Mouse (Mus musculus) frontal cortex, postnatal 10 days (tissue): ENCODE measurements around the gene Ptpn18.
"Not testable (repeated sequence)": the region's sequence is repeated elsewhere in the genome, so short reads cannot be mapped to it uniquely, and the experiment has no call there.

Source experiments
- DNase-seq, 2 experiments: peaks; one replicate each; pipeline ENCODE4 v3.0.0; 2022; ENCODE audit warnings: low spot score in 2 of 2, mixed read lengths in 1 of 2

The Ptpn18 gene

DNA sequence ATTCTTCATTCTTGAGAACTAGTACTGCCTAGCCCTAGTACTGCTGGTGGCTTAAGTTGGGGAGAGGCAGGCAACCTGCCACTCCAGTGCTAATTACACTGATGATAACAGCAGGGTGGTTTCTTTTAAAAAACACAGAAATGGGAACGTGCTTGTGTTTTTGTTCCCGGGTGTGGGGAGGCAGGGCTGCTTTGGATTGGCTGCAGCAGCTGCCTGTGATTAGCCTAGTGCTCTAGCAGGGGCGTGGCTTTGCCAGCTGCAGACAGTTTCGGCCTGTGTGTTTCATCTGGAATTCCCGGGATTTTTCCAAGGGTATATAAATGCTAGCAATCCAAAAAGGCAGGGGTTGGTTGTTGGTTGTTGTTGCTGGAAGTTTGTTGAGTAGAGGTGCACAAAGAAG, 57.0 kb downstream of the Ptpn18 start:
- DNase-seq, result no peak

DNA sequence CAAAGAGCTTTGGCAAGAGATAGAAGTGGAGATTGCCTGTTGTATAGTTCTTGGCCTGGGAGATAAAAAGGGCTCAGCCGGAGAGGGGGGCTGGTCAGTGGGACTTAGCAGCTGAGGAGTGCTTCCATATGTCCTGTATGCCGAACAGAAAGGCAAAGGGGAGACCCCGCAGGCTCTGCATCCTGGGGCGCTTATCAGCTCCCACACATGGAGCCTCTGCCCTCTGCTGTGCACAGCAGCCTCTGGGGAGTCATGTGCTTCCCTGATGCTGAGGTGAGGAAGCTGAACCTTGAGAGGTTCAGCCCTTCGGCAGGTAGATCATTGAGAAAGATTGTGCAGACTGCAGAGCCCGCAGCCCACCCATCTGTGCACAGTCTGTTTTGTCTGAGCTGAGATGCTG, 57.7 kb downstream of the Ptpn18 start:
- DNase-seq, result not testable (repeated sequence)

DNA sequence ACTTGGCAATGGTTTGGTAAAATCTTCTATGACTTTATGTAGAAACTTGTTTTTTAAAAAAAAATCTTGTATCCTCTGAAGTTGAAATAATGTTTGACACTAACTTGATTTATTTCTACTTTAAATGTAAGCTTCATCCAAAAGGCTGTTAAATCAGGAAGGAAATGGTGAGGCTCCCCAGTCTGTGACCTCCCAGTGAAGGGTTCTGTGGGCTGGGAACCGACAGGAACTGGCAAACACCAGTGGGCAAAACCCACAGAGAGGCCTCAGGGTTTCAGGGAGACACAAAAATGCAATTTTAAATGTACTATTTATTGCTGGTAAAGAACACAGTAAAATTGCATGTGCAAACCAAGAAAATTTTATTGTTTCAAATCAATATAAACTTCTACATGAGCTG, 58.2 kb downstream of the Ptpn18 start:
- DNase-seq, result not testable (repeated sequence)

DNA sequence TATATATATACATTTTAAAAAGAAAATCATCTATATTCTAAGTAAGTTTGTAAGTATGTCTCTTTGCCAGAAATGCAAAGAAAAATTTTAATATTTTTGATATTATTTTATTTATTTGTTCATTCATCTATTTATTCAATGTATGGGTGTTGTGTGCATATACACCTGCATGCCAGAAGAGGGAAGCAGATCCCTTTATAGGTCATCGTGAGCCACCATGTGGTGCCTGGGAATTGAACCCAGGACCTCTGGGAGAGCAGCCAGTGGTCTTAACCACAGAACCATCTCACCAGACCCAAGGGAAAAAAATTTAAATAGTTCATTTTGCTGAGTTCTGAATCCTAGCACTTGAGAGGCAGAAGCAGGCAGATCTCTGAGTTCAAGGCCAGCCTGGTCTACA, 58.7 kb downstream of the Ptpn18 start:
- no peak for DNase-seq

DNA sequence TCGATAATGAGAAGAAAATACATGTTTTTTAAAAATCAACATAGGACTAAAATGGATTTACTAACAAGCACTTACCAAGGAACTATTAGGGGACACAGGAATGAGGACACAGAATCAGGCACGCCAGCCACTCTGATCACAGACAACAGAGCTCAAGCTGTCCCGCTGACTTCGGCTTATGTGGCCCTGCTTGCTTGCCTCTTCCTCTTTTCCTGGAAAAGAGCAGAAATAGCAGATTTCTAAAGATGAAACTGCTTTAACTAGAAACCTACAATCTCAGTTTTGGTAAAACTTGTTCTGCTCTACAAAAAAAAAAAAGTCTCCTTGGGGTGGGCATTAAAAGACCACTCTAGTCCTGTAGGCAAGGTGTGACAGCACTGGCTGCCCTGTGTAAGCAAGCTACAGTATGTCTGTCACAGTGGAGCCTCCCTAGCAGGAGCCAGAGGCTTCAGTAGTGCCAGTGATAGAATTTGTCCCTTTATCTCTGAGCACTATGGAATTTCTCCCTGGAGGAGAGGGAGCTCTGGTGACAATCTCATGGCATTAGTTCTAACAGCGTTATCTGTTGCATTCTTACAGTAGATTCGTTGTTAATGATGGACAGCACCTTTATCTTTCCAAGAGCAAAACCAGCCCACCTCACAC, 62.8 kb downstream of the Ptpn18 start:
- DNase-seq, result no peak

DNA sequence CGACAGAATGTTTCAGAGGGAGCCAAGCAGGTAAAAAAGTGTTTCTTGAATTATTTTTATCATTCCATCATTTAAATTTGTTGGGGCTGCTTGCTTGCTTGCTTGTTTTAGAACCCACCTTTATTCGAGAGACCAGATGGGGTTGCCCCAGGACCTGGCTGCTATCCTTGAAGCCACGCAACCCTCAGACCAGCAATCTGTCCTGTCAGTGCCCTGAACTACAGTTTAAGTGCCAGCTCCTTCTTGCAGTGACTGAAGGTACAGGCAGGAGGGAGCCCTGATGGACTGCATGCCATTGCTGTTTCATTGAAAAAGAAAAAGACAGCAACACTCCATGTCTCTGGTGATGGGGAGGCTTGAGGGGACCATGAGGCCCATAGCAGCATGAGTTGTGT, 63.3 kb downstream of the Ptpn18 start:
- no peak for DNase-seq

DNA sequence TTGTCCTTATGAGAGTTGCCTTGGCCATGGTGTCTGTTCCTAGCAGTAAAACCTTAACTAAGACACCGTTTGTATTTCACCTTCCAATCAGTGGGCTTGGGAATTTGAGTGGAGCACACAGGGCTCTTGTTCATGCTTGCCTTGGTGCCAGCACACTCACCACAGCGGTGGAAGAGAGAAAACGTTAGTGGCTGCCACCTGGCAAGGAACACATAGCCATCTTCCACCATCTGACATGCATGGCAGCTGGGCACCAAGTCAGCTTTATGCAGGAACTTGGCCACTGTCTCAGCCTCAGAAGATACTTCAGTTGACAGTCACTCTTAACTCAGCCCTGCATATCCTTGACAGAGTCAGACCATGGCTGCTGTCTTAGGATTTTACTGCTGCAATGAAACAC, 64.1 kb downstream of the Ptpn18 start:
- DNase-seq, result no peak
